In genomic region chr15:12334381-12334780, GRCm38 (mm10) we compare ENCODE assay signal across 18 mouse cellular contexts. TPM values are rescaled to one million over a fixed set of nuclear protein-coding genes. Genes with fewer than 3 reads are reported as not detected.
"Had no signal": no experiment of that assay in that cellular context is flagged by ENCODE, and none has a peak within 500 bp of the region (broad histone marks: within the 10 kb centered on the region; RNA-seq: fewer than 3 reads in every experiment).

No protein-coding gene starts in this region.

- H3K4me1 ChIP-seq: midbrain, embryonic 15.5 days; neural tube, embryonic 12.5 days had no signal

- ATAC-seq: intestine, postnatal 0 days; midbrain, embryonic 15.5 days had no signal

- H3K4me3 ChIP-seq: limb, embryonic 13.5 days; liver, embryonic 15.5 days; lung, embryonic 15.5 days; megakaryocyte, embryonic 14.5 days; midbrain, embryonic 15.5 days; neural tube, embryonic 12.5 days had no signal

- H3K9ac ChIP-seq: limb, embryonic 13.5 days; liver, embryonic 15.5 days; lung, embryonic 15.5 days; midbrain, embryonic 15.5 days; neural tube, embryonic 12.5 days had no signal

- H3K27me3 ChIP-seq: limb, embryonic 13.5 days; liver, embryonic 15.5 days; lung, embryonic 15.5 days; megakaryocyte, embryonic 14.5 days; midbrain, embryonic 15.5 days; neural tube, embryonic 12.5 days had no signal

- H3K27ac ChIP-seq: kidney, postnatal 0 days; limb, embryonic 13.5 days; liver, embryonic 15.5 days; lung, embryonic 15.5 days; macrophage; midbrain, embryonic 15.5 days; neural tube, embryonic 12.5 days had no signal

- DNase-seq: kidney, adult 9 months; kidney, postnatal 36 days; layer of hippocampus, adult 9-11 months; layer of hippocampus, postnatal 36 days; lung, postnatal 14 days; spleen, adult 18-20 months; thymus, postnatal 36 days had no signal

- H3K36me3 ChIP-seq: limb, embryonic 13.5 days; liver, embryonic 15.5 days; lung, embryonic 15.5 days; midbrain, embryonic 15.5 days; neural tube, embryonic 12.5 days had no signal

RNA-seq across cellular contexts. Expression of gene 1810049J17Rik, which starts 12.7 kb away (rescaled TPM):
- total RNA-seq: monocyte, adult 5-6 weeks; neutrophil, adult 5-6 weeks had no signal
